Mouse (Mus musculus) G1E (cell line): Measurements from ENCODE around the gene Vdr.

Experiments used
- CTCF ChIP-seq: IDR thresholded peaks from 2 replicates; pipeline ENCODE4 v1.5.1; 2012; ENCODE audit warnings: low read depth, low read length, inconsistent platforms, mixed read lengths
- GATA1 ChIP-seq: IDR thresholded peaks from 2 replicates; pipeline ENCODE4 v1.6.1; 2012; ENCODE audit warnings: borderline replicate concordance, low read length, inconsistent platforms, mixed read lengths
- GATA2 ChIP-seq: IDR thresholded peaks from 2 replicates; pipeline ENCODE4 v1.6.1; 2012; ENCODE audit warnings: low read depth, low read length, inconsistent platforms, borderline replicate concordance
- POLR2AphosphoS5 ChIP-seq: IDR thresholded peaks from 2 replicates; pipeline ENCODE4 v1.6.1; 2012; ENCODE audit warnings: low read depth, low read length, inconsistent platforms; ENCODE audit not compliant: insufficient replicate concordance
- TAL1 ChIP-seq: conservative IDR thresholded peaks from 2 replicates; pipeline ENCODE4 v1.6.1; 2012; ENCODE audit warnings: low read depth, low read length, inconsistent platforms, mixed read lengths

GRCm38 (mm10) chr15:97887541-97888016 is 22.9 kb downstream of the Vdr start:
- TF ChIP-seq CTCF (no peak), POLR2AphosphoS5 (no peak), GATA1 (no peak), TAL1 (no peak), GATA2 (no peak)
